Mouse (Mus musculus) liver, adult 2 months (tissue): ENCODE measurements around the gene Gm49405.
"Not testable (repeated sequence)": the region's sequence is repeated elsewhere in the genome, so short reads cannot be mapped to it uniquely, and the experiment has no call there.

Experiments used
- CTCF ChIP-seq: fragments of 200-500 bp; IDR thresholded peaks from 2 replicates; pipeline ENCODE4 v1.5.1; 2011; ENCODE audit warnings: low read depth, low read length, control low read depth
- POLR2A ChIP-seq: fragments of 200-500 bp; IDR thresholded peaks from 2 replicates; pipeline ENCODE4 v1.6.1; 2011; ENCODE audit warnings: low read length, control low read depth; ENCODE audit not compliant: insufficient read depth; ENCODE audit errors: extremely low read depth

DNA sequence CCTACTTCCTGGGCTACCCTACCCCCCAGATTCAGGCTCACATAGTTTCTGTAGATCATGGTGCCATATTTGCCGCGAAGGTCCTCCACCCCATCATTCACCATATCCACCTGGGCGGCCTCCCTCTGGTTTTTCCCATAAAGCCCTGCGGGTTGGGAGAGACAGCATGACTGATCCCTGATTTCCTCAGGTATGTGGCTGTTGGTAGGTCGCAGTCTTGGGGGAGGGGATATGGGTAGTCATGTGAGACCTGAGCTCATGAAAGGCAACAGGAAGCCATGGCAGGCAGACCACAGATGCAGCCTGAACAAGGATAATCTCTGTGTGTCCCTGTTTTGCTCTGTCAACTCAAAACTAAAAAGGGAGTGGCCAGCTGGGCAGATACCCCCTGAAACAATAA is 40.5 kb downstream of the Gm49405 start:
- TF ChIP-seq CTCF, POLR2A: not testable (repeated sequence)
